Mouse (Mus musculus): ENCODE data around the gene Tacc2. TPM values are rescaled to one million over a fixed set of nuclear protein-coding genes. Genes with fewer than 3 reads are reported as not detected.
A peak's percentile ranks its signal among the peaks of the same experiment; 100 is the strongest.
"Not testable (repeated sequence)": the region's sequence is repeated elsewhere in the genome, so short reads cannot be mapped to it uniquely, and the experiment has no call there.

The Tacc2 gene
- polyA plus RNA-seq, 1 experiment: not detected

GRCm38 (mm10) chr7:130664037-130664436 lies 86.8 kb downstream of the Tacc2 start:
- Histone ChIP-seq H3K27ac (ENCODE audit: insufficient read depth, low read depth, low read length) (no peak overlapping the region), H3K4me1 (ENCODE audit: control insufficient read depth, insufficient read depth, low read length) (0 out of 2 replicates have a peak, but pooled peaks cover 5% of the 10 kb centered on the region), H3K4me3 (ENCODE audit: insufficient read depth, low read depth, low read length) (no peak overlapping the region)
- WGBS: 95% methylated on average over 5 of the region's 5 CpGs
- TF ChIP-seq CTCF (IDR thresholded peaks at IDR 0.05; ENCODE audit: insufficient read depth, low read depth, low read length): no peak
- no peak for TF ChIP-seq POLR2A (IDR thresholded peaks at IDR 0.05; ENCODE audit: insufficient read depth, low read depth, low read length)

DNA sequence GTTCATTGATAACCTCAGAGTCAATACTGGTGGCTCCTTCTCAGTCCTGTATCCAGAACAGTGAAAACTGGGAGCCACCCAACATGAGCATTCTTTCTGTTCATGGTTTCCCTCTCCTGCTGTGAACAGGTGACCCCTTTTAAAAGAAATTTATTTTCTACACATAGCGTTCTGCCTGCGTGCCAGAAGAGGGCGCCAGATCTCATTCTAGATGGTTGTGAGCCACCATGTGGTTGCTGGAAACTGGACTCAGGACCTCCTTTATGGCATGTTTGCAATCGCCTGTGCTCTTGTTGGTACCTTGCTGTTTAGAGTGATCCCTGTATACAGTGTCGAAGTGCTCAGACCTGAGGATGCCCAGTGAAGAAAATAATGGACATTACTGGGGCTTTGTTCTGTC lies 87.4 kb downstream of the Tacc2 start:
- 93% methylated on average over 5 of the region's 5 CpGs for WGBS
- no peak overlapping the region for H3K27ac ChIP-seq (ENCODE audit: insufficient read depth, low read depth, low read length)
- 0 out of 2 replicates have a peak, but pooled peaks cover 5% of the 10 kb centered on the region for H3K4me1 ChIP-seq (ENCODE audit: control insufficient read depth, insufficient read depth, low read length)
- TF ChIP-seq CTCF (IDR thresholded peaks at IDR 0.05; ENCODE audit: insufficient read depth, low read depth, low read length) (no peak), POLR2A (IDR thresholded peaks at IDR 0.05; ENCODE audit: insufficient read depth, low read depth, low read length) (no peak)
- H3K4me3 ChIP-seq (ENCODE audit: insufficient read depth, low read depth, low read length): no peak overlapping the region

DNA sequence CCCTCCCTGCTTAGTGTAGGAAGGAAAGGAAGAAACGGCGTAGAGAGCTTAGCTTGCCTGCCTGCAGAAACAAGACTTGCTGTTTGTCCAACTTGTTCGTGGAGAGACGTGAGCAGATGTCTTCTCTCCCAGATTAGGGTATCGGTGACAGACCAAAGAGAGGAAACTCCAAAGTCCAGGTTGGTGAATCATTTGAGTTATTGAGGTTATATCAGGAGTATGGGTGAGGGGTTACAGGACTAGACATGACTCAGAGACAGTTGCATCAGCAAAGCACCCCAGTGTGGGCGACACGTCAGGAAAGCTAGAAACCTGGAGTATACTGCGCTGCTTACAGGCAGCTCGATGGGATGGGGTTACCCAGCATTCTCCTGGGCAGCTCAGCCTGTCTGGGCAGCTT lies 88.1 kb downstream of the Tacc2 start:
- WGBS: 97% methylated on average over 9 of the region's 9 CpGs
- no peak for TF ChIP-seq CTCF (IDR thresholded peaks at IDR 0.05; ENCODE audit: insufficient read depth, low read depth, low read length)
- no peak for TF ChIP-seq POLR2A (IDR thresholded peaks at IDR 0.05; ENCODE audit: insufficient read depth, low read depth, low read length)
- Histone ChIP-seq H3K27ac (ENCODE audit: insufficient read depth, low read depth, low read length) (no peak overlapping the region), H3K4me1 (ENCODE audit: control insufficient read depth, insufficient read depth, low read length) (0 out of 2 replicates have a peak, but pooled peaks cover 5% of the 10 kb centered on the region), H3K4me3 (ENCODE audit: insufficient read depth, low read depth, low read length) (no peak overlapping the region)

GRCm38 (mm10) chr7:130668013-130668412 lies 90.8 kb downstream of the Tacc2 start:
- 100% methylated on average over 1 of the region's 1 CpGs for WGBS
- not testable (repeated sequence) for H3K4me3 ChIP-seq (ENCODE audit: insufficient read depth, low read depth, low read length); H3K27ac ChIP-seq (ENCODE audit: insufficient read depth, low read depth, low read length); H3K4me1 ChIP-seq (ENCODE audit: control insufficient read depth, insufficient read depth, low read length)

DNA sequence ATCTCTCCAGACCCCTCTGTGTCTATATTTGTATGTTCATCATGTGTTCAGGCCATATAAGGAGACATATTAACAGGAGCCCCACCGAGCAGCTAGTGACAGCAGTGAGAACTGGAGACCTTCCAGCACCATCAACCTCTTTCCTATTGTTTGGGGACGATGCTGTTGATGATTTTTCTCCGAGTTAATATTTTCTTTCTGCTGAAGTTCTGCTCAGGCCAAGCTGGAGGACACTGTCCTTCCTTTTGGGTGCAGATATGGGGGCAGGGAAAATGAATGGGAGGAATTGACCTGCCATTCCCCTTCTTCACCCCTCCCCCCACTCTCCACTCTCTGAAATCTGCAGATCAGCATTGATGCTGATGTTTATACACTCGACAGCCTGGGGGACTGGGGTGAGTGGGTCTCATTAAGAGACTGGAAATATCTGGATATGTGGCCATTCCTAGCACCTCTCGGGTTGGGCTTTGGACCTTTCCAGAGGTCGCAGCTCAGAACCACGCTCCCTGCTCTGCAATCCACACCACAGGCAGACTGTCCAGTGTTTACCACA lies 91.6 kb downstream of the Tacc2 start:
- H3K4me1 ChIP-seq (ENCODE audit: control insufficient read depth, insufficient read depth, low read length): peaks cover 16% of the 10 kb centered on the region
- 70% methylated on average over 7 of the region's 7 CpGs for WGBS
- no peak overlapping the region for H3K4me3 ChIP-seq (ENCODE audit: insufficient read depth, low read depth, low read length)
- H3K27ac ChIP-seq (ENCODE audit: insufficient read depth, low read depth, low read length): no peak overlapping the region
- TF ChIP-seq CTCF (IDR thresholded peaks at IDR 0.05; ENCODE audit: insufficient read depth, low read depth, low read length) (no peak), POLR2A (IDR thresholded peaks at IDR 0.05; ENCODE audit: insufficient read depth, low read depth, low read length) (no peak)

- Histone ChIP-seq H3K4me1 (ENCODE audit: control insufficient read depth, insufficient read depth, low read length) (peaks cover 18% of the 10 kb centered on the region), H3K27ac (ENCODE audit: insufficient read depth, low read depth, low read length) (no peak overlapping the region), H3K4me3 (ENCODE audit: insufficient read depth, low read depth, low read length) (no peak overlapping the region)
- TF ChIP-seq CTCF (IDR thresholded peaks at IDR 0.05; ENCODE audit: insufficient read depth, low read depth, low read length): no peak
- no peak for TF ChIP-seq POLR2A (IDR thresholded peaks at IDR 0.05; ENCODE audit: insufficient read depth, low read depth, low read length)
- 67% methylated on average over 8 of the region's 8 CpGs for WGBS
Measured at GRCm38 (mm10) chr7:130669370-130669881, 92.2 kb downstream of the Tacc2 start.

GRCm38 (mm10) chr7:130670358-130670757 lies 93.1 kb downstream of the Tacc2 start:
- H3K27ac ChIP-seq (ENCODE audit: insufficient read depth, low read depth, low read length): no peak overlapping the region
- no peak for TF ChIP-seq CTCF (IDR thresholded peaks at IDR 0.05; ENCODE audit: insufficient read depth, low read depth, low read length)
- no peak for TF ChIP-seq POLR2A (IDR thresholded peaks at IDR 0.05; ENCODE audit: insufficient read depth, low read depth, low read length)
- WGBS: 86% methylated on average over 4 of the region's 4 CpGs

GRCm38 (mm10) chr7:130671301-130671700 lies 94.1 kb downstream of the Tacc2 start:
- Histone ChIP-seq H3K4me3 (ENCODE audit: insufficient read depth, low read depth, low read length) (no peak overlapping the region), H3K4me1 (ENCODE audit: control insufficient read depth, insufficient read depth, low read length) (peaks cover 21% of the 10 kb centered on the region), H3K27ac (ENCODE audit: insufficient read depth, low read depth, low read length) (no peak overlapping the region)
- 57% methylated on average over 6 of the region's 6 CpGs for WGBS
- no peak for TF ChIP-seq CTCF (IDR thresholded peaks at IDR 0.05; ENCODE audit: insufficient read depth, low read depth, low read length)

More at GRCm38 (mm10) chr7:130670358-130670757, 93.1 kb downstream of the Tacc2 start:
- peaks cover 21% of the 10 kb centered on the region for H3K4me1 ChIP-seq (ENCODE audit: control insufficient read depth, insufficient read depth, low read length)
- H3K4me3 ChIP-seq (ENCODE audit: insufficient read depth, low read depth, low read length): no peak overlapping the region

DNA sequence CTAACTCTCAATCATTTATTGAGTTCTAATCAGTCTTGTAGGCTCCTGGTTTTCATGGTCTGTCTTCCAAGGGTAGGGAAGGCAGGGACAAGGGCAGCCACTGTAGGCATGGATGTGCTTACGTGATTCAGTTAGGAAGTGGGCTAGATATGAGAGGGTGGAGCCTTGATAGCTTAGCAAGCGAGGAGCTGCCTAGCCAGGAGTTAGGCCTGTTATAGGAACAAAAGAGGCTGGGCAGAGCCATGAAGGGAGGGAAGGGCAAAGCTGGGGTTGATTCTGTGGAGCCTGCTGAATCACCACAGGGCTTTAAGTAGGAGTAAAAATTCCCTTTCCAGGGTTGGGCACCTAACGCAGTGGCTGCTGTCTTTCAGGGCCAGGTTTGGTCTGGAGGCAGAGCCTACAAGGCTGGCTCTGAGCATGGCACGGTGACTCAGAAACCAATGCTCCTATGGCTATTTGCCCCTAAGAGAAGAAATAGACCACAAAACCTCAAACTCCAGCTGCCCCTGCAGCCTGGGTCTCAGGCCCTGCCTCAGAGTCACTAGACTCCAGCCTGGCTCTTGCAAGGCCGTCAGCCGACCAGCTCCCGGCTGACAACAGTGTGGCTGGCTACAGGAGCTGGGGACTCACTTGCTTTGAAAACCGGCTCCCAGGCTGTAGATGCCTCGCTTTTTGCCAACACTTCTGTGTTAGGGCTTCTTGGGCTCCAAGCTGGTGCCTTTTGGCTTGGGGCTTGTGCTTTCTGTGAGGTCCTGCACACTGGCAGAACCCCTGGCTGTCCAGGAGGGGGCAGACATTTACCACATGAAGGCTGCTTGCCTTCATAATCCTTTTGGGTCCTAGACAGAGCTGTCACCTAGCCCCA lies 96.2 kb downstream of the Tacc2 start:
- 52% methylated on average over 9 of the region's 9 CpGs for WGBS

More for the DNA sequence above, 96.2 kb downstream of the Tacc2 start:
- Histone ChIP-seq H3K4me3 (ENCODE audit: insufficient read depth, low read depth, low read length) (no peak overlapping the region), H3K4me1 (ENCODE audit: control insufficient read depth, insufficient read depth, low read length) (peaks cover 21% of the 10 kb centered on the region), H3K27ac (ENCODE audit: insufficient read depth, low read depth, low read length) (no peak overlapping the region)
- peak; percentile 63 for TF ChIP-seq CTCF (IDR thresholded peaks at IDR 0.05; ENCODE audit: insufficient read depth, low read depth, low read length)
- TF ChIP-seq POLR2A (IDR thresholded peaks at IDR 0.05; ENCODE audit: insufficient read depth, low read depth, low read length): no peak
